Mouse (Mus musculus): ENCODE measurements around the gene Cldn20.

DNA sequence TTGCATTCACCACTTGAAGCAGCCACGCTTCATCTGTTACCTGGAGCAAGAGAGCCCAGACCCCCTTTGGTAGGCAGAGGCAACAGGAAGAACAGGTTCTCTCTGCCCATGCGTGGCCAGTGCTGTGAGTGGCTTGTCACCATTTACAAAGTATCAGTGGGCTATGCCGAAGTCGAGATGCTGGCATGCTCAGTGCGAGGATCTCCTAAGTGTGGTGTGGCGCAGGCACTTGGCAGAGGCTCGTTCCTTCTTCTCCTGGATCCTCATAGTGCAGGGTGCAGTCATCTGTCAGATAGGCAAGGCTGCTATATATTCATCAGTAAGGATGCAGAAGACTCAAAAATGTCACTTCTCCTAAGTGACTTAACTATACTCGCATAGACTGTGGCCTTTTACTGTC lies 32.9 kb upstream of the Cldn20 start:
- TF ChIP-seq POLR2A (IDR thresholded peaks at IDR 0.05; ENCODE audit: borderline replicate concordance, control insufficient read depth, low read depth, low read length) (no peak), CTCF (IDR thresholded peaks at IDR 0.05; ENCODE audit: control insufficient read depth, insufficient read depth, low read length) (no peak)

Data from bone marrow, adult 2 months (tissue).